Mouse (Mus musculus) liver, embryonic 14.5 days (tissue): ENCODE data around the gene Dmd. TPM values are rescaled to one million over a fixed set of nuclear protein-coding genes. Genes with fewer than 3 reads are reported as not detected.

Experiments
- ATAC-seq: fragments of 200-750 bp; cut with Nextera tagmentation; 2 replicates; pipeline ENCODE4 v1.8.0; 2017; ENCODE audit warnings: moderate number of reproducible peaks, mild to moderate bottlenecking, moderate library complexity; ENCODE audit not compliant: insufficient read depth
- DNase-seq, 3 experiments: peaks; one replicate each; pipeline ENCODE4 v3.0.0-alpha.2; 2012 to 2013; ENCODE audit warnings: low read depth in 3 of 3, low spot score in 3 of 3
- H3K27ac ChIP-seq: fragments of 300-500 bp; sonication (generic); 2 replicates; pipeline ENCODE4 v1.5.1; 2014; ENCODE audit warnings: moderate library complexity, mild to moderate bottlenecking, control low read depth, inconsistent platforms
- H3K27me3 ChIP-seq: fragments of 300-500 bp; sonication (generic); 2 replicates; pipeline ENCODE4 v1.6.1; 2014; ENCODE audit warnings: mild to moderate bottlenecking, low read length, moderate library complexity; ENCODE audit not compliant: control insufficient read depth, insufficient read depth
- H3K36me3 ChIP-seq: fragments of 300-500 bp; sonication (generic); replicated peaks from 2 replicates; pipeline ENCODE4 v1.6.1; 2014; ENCODE audit warnings: low read depth; ENCODE audit not compliant: control insufficient read depth, insufficient read depth
- H3K4me1 ChIP-seq, 2 experiments: fragments of 200-500 bp in 1 of 2; fragments of 300-500 bp in 1 of 2; sonication (generic) in 1 of 2; replicated peaks; 2 replicates each; pipeline ENCODE4 v1.6.1; 2012 to 2014; ENCODE audit warnings: antibody characterized with exemption in 1 of 2, inconsistent platforms in 1 of 2, low read length in 1 of 2; ENCODE audit not compliant: control insufficient read depth in 2 of 2, insufficient read depth in 2 of 2
- H3K4me2 ChIP-seq: fragments of 300-500 bp; sonication (generic); 2 replicates; pipeline ENCODE4 v1.6.1; 2014; ENCODE audit warnings: low read depth, mild to moderate bottlenecking, control low read depth, moderate library complexity
- H3K4me3 ChIP-seq, 2 experiments: fragments of 200-500 bp in 1 of 2; fragments of 300-500 bp in 1 of 2; sonication (generic) in 1 of 2; 2 replicates each; pipeline ENCODE4 v1.5.1; 2012 to 2014; ENCODE audit warnings: low read depth in 2 of 2, low read length in 2 of 2, mild to moderate bottlenecking in 2 of 2, control low read depth in 1 of 2, inconsistent platforms in 1 of 2, moderate library complexity in 1 of 2; ENCODE audit not compliant: insufficient read depth in 1 of 2
- H3K9ac ChIP-seq: fragments of 300-500 bp; sonication (generic); replicated peaks from 2 replicates; pipeline ENCODE4 v1.6.1; 2014; ENCODE audit warnings: mild to moderate bottlenecking, control low read depth, moderate library complexity
- H3K9me3 ChIP-seq: fragments of 300-500 bp; sonication (generic); 2 replicates; pipeline ENCODE4 v1.6.1; 2016; ENCODE audit warnings: low read length, mixed read lengths; ENCODE audit not compliant: control insufficient read depth
- CTCF ChIP-seq: IDR thresholded peaks from 2 replicates; pipeline ENCODE4 v1.5.1; 2016; ENCODE audit warnings: antibody characterized with exemption, low read depth, control low read depth
- EP300 ChIP-seq: IDR thresholded peaks from 2 replicates; pipeline ENCODE4 v1.6.1; 2016; ENCODE audit warnings: antibody characterized with exemption, low read depth
- WGBS: fragments of 180-500 bp; shearing (Covaris S2); extraction: QIAGEN DNeasy Blood & Tissue Kit; methylation state at CpG from one replicate; pipeline ENCODE4 v1.1.7; 2014; ENCODE audit not compliant: insufficient replicate concordance; 5-methylcytosine and 5-hydroxymethylcytosine counted together
- polyA plus RNA-seq, 2 experiments: library from polyadenylated mRNA; depleted of rRNA in 1 of 2; stranded (reverse) in 1 of 2; unstranded in 1 of 2; fragments of >200 nt; fragmentation: Nextera tagmentation in 1 of 2; extraction: Ambion mirVana in 1 of 2; gene quantifications; 2 replicates each; pipeline versions ENCODE4 v1.2.1 to v1.2.3; 2012 to 2014

Gene Dmd
- polyA plus RNA-seq, 2 experiments, result 3.7 to 6.1 TPM

DNA sequence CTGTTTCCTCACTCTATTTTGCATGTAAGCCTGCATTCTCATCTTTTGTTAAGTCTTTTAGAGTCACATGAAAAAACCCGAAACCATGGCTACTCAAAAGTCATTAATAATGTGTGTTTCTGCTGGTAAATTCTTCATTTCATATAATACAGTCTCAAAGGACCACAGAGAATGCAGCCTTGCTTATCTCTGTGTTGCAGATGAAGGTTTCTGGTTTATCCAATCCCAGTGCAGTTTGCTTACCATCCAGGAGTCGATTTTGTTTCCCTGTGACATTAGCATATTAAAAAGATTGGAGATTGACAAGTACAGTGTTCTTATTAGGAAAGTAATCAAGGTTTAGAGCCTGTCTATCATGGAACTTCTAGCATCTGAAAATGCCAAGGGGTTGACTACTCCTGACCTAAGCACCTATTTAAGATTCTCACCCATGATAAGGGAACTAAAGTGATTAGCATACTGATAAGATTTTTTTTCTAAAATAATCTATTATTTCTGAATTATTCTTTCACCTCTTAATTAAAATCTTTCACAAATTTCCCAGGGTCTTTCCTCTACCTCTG is 1292.7 kb downstream of the Dmd start:
- 35% methylated on average over 2 of the region's 2 CpGs for WGBS

GRCm38 (mm10) chrX:84330593-84330992 is 1381.9 kb downstream of the Dmd start:
- H3K4me1 ChIP-seq, result no peaks in the 10 kb centered on the region
- TF ChIP-seq EP300, result no peak
- TF ChIP-seq CTCF, result no peak
- H3K27me3 ChIP-seq, result no peaks in the 10 kb centered on the region
- no peak overlapping the region for H3K4me2 ChIP-seq
- no peaks in the 10 kb centered on the region for H3K9me3 ChIP-seq
- DNase-seq, result no peak
- no peak overlapping the region for H3K4me3 ChIP-seq
- no peak overlapping the region for H3K27ac ChIP-seq
- H3K36me3 ChIP-seq, result no peaks in the 10 kb centered on the region
- no peak overlapping the region for H3K9ac ChIP-seq
- ATAC-seq, result no peak

More for the DNA sequence above, 1292.7 kb downstream of the Dmd start:
- no peak overlapping the region for H3K4me2 ChIP-seq
- no peak overlapping the region for H3K27ac ChIP-seq
- DNase-seq (no peak), ATAC-seq (no peak)
- no peak for TF ChIP-seq EP300
- TF ChIP-seq CTCF, result no peak
- H3K27me3 ChIP-seq, result no peaks in the 10 kb centered on the region
- H3K4me1 ChIP-seq, result no peaks in the 10 kb centered on the region
- no peak overlapping the region for H3K4me3 ChIP-seq
- H3K9ac ChIP-seq, result no peak overlapping the region
- H3K36me3 ChIP-seq, result no peaks in the 10 kb centered on the region
- no peaks in the 10 kb centered on the region for H3K9me3 ChIP-seq

- Histone ChIP-seq H3K27me3 (no peaks in the 10 kb centered on the region), H3K4me3 (no peak overlapping the region), H3K4me2 (no peak overlapping the region), H3K27ac (no peak overlapping the region), H3K36me3 (no peaks in the 10 kb centered on the region), H3K4me1 (no peaks in the 10 kb centered on the region), H3K9me3 (no peaks in the 10 kb centered on the region), H3K9ac (no peak overlapping the region)
- 70% methylated on average over 1 of the region's 1 CpGs for WGBS
- no peak for DNase-seq
- no peak for TF ChIP-seq EP300
- no peak for TF ChIP-seq CTCF
- no peak for ATAC-seq
Measured at GRCm38 (mm10) chrX:84332177-84332576, 1383.5 kb downstream of the Dmd start.

GRCm38 (mm10) chrX:84364981-84365380 is 1416.3 kb downstream of the Dmd start:
- no peak for ATAC-seq

GRCm38 (mm10) chrX:84435608-84436007 is 1486.9 kb downstream of the Dmd start:
- no peak for TF ChIP-seq CTCF
- TF ChIP-seq EP300, result no peak
- no peak overlapping the region for H3K27ac ChIP-seq
- no peak for ATAC-seq
- no peak for DNase-seq
- H3K36me3 ChIP-seq, result no peaks in the 10 kb centered on the region
- no peak overlapping the region for H3K4me2 ChIP-seq
- no peaks in the 10 kb centered on the region for H3K27me3 ChIP-seq
- 53% methylated on average over 4 of the region's 4 CpGs for WGBS
- no peaks in the 10 kb centered on the region for H3K9me3 ChIP-seq
- H3K4me1 ChIP-seq, result no peaks in the 10 kb centered on the region
- H3K9ac ChIP-seq, result no peak overlapping the region
- H3K4me3 ChIP-seq, result no peak overlapping the region

More at GRCm38 (mm10) chrX:84364981-84365380, 1416.3 kb downstream of the Dmd start:
- no peak for DNase-seq
- no peak overlapping the region for H3K27ac ChIP-seq
- no peak overlapping the region for H3K9ac ChIP-seq
- no peaks in the 10 kb centered on the region for H3K4me1 ChIP-seq
- no peaks in the 10 kb centered on the region for H3K36me3 ChIP-seq
- no peak overlapping the region for H3K4me3 ChIP-seq
- no peaks in the 10 kb centered on the region for H3K9me3 ChIP-seq
- H3K27me3 ChIP-seq, result no peaks in the 10 kb centered on the region
- no peak overlapping the region for H3K4me2 ChIP-seq
- TF ChIP-seq EP300 (no peak), CTCF (no peak)
